Mouse (Mus musculus) testis, adult 2 months (tissue): Measurements from ENCODE around the gene Cnbd2. TPM values are rescaled to one million over a fixed set of nuclear protein-coding genes. Genes with fewer than 3 reads are reported as not detected.
"Not testable (repeated sequence)": the region's sequence is repeated elsewhere in the genome, so short reads cannot be mapped to it uniquely, and the experiment has no call there.

ENCODE experiments used
- H3K27ac ChIP-seq: fragments of 200-500 bp; 2 replicates; pipeline ENCODE4 v1.5.1; 2012; ENCODE audit warnings: low read depth, low read length; ENCODE audit not compliant: control insufficient read depth, insufficient read depth
- H3K27me3 ChIP-seq: fragments of 200-500 bp; 2 replicates; pipeline ENCODE4 v1.6.1; 2012; ENCODE audit warnings: mild to moderate bottlenecking, low read length, moderate library complexity; ENCODE audit not compliant: control insufficient read depth, insufficient read depth
- H3K36me3 ChIP-seq: fragments of 200-500 bp; 2 replicates; pipeline ENCODE4 v1.6.1; 2012; ENCODE audit warnings: mild to moderate bottlenecking, low read length; ENCODE audit not compliant: control insufficient read depth, insufficient read depth
- H3K4me1 ChIP-seq: fragments of 200-500 bp; 2 replicates; pipeline ENCODE4 v1.6.1; 2012; ENCODE audit warnings: low read length; ENCODE audit not compliant: control insufficient read depth, insufficient read depth
- H3K4me3 ChIP-seq: fragments of 200-500 bp; 2 replicates; pipeline ENCODE4 v1.5.1; 2012; ENCODE audit warnings: low read depth, mild to moderate bottlenecking, low read length, moderate library complexity, mixed read lengths; ENCODE audit not compliant: control insufficient read depth
- CTCF ChIP-seq: fragments of 200-500 bp; IDR thresholded peaks from 2 replicates; pipeline ENCODE4 v1.5.1; 2012; ENCODE audit warnings: low read depth, mild to moderate bottlenecking, inconsistent platforms, low read length, moderate library complexity; ENCODE audit not compliant: control insufficient read depth, insufficient read depth, insufficient replicate concordance
- POLR2A ChIP-seq: fragments of 200-500 bp; IDR thresholded peaks from 2 replicates; pipeline ENCODE4 v1.6.1; 2012; ENCODE audit warnings: low read depth, mild to moderate bottlenecking, inconsistent platforms, low read length, moderate library complexity; ENCODE audit not compliant: control insufficient read depth
- polyA plus RNA-seq: library from polyadenylated mRNA; depleted of rRNA; stranded (reverse); fragments of >200 nt; gene quantifications from 2 replicates; pipeline ENCODE4 v1.2.3, GENCODE M21; 2012

Gene Cnbd2
- polyA plus RNA-seq, 1 experiment, result 95.7 TPM

DNA sequence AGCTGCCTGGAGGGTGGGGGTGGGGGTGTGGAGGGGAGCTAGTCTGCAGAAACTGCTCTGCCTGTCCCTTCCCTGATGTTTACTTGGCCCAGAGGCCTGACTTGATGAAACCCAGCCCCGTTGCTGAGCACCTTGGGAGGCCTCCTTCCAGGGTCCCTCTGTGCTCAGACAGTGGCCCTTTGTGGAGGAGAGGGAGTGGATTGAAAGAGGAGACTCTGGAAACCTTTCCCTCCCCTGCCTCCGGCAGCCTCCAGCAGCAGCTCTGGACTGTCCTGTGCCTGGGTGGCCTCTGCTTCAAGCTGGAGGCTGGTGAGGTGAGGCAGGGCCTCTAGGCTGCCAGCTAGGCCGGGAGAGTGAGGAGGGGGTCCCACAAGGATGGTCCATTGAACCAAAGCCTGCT, 94.9 kb downstream of the Cnbd2 start:
- no peak for TF ChIP-seq CTCF
- no peak overlapping the region for H3K4me3 ChIP-seq
- H3K4me1 ChIP-seq, result no peaks in the 10 kb centered on the region
- H3K36me3 ChIP-seq, result no peaks in the 10 kb centered on the region
- H3K27me3 ChIP-seq, result no peaks in the 10 kb centered on the region
- no peak overlapping the region for H3K27ac ChIP-seq

DNA sequence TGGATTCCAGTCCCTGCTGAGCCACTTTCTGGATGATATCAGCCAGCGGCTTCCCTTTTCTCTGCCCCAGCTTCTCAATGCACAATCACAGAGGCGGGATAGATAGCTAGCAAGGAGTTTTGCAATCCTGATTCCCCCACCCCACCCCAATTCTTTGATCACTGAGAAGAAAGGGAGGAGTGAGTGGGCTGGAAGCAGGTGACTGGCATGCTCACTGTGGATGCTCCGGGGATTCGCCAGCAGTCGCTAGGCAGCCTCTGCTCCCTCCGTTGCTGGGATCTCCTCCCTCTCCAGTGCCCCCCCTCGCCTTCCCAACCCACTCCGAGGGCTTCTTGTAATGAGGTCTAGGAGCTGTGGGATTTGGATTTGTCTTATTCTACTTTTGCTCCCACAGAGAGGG, 96.1 kb downstream of the Cnbd2 start:
- TF ChIP-seq POLR2A (no peak), CTCF (no peak)
- Histone ChIP-seq H3K27me3 (no peaks in the 10 kb centered on the region), H3K27ac (no peak overlapping the region), H3K4me3 (no peak overlapping the region), H3K36me3 (no peaks in the 10 kb centered on the region), H3K4me1 (no peaks in the 10 kb centered on the region)

DNA sequence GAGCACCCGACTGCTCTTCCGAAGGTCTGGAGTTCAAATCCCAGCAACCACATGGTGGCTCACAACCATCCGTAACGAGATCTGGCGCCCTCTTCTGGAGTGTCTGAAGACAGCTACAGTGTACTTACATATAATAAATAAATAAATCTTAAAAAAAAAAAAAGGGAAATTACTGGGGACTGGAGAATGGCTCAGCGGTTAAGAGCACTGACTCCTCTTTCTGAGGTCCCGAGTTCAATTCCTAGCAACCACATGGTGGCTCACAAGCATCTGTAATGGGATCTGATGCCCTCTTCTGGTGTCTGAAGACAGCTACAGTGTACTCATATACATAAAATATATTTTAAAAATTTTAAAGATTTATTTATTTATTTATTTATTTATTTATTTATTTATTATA, 99.2 kb downstream of the Cnbd2 start:
- not testable (repeated sequence) for H3K36me3 ChIP-seq, H3K27ac ChIP-seq, H3K27me3 ChIP-seq, H3K4me1 ChIP-seq, H3K4me3 ChIP-seq

- H3K27me3 ChIP-seq, result no peaks in the 10 kb centered on the region
- no peaks in the 10 kb centered on the region for H3K4me1 ChIP-seq
- H3K27ac ChIP-seq, result no peak overlapping the region
- H3K4me3 ChIP-seq, result no peak overlapping the region
- TF ChIP-seq POLR2A (no peak), CTCF (no peak)
- H3K36me3 ChIP-seq, result no peaks in the 10 kb centered on the region
These were observed 102.9 kb downstream of the Cnbd2 start for GRCm38 (mm10) chr2:156414996-156415395.

DNA sequence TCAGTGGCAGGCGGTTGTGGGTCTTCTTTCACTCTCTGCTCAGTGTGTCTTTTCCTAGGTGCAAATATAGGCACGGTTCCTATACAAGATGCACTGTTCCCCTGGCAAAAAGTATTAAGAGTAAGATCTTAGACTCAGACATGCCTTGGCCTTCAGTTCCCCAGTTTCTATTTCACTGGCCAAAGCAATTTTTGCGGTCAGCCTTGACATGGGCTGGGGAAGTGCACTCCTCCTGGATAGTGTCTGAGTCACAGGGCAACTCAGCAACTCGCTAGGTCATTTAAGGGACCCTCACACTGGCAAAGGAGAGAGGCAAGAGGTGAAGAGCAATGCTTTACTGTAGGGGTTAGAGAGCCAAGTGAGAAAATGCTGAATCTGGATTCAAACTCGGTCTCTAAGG, 103.6 kb downstream of the Cnbd2 start:
- TF ChIP-seq POLR2A, result no peak
- TF ChIP-seq CTCF, result no peak
- Histone ChIP-seq H3K4me1 (0 out of 2 replicates have a peak, but pooled peaks cover 3% of the 10 kb centered on the region), H3K27me3 (no peaks in the 10 kb centered on the region), H3K36me3 (no peaks in the 10 kb centered on the region), H3K27ac (no peak overlapping the region), H3K4me3 (no peak overlapping the region)

- Histone ChIP-seq H3K36me3 (no peaks in the 10 kb centered on the region), H3K4me1 (peaks cover 6% of the 10 kb centered on the region; the same call in 1 of the 2 replicates), H3K4me3 (no peak overlapping the region), H3K27me3 (no peaks in the 10 kb centered on the region), H3K27ac (no peak overlapping the region)
- TF ChIP-seq POLR2A (no peak), CTCF (no peak)
These were observed 105.1 kb downstream of the Cnbd2 start for GRCm38 (mm10) chr2:156417194-156417593.

- H3K27ac ChIP-seq, result no peak overlapping the region
- H3K4me1 ChIP-seq, result peaks cover 6% of the 10 kb centered on the region; the same call in 1 of the 2 replicates
- no peaks in the 10 kb centered on the region for H3K36me3 ChIP-seq
- no peak for TF ChIP-seq CTCF
- TF ChIP-seq POLR2A, result no peak
- H3K4me3 ChIP-seq, result no peak overlapping the region
- H3K27me3 ChIP-seq, result no peaks in the 10 kb centered on the region
These were observed 106.4 kb downstream of the Cnbd2 start for GRCm38 (mm10) chr2:156418467-156418866.

- Histone ChIP-seq H3K4me1 (peaks cover 6% of the 10 kb centered on the region; the same call in 1 of the 2 replicates), H3K36me3 (no peaks in the 10 kb centered on the region), H3K27ac (no peak overlapping the region), H3K4me3 (peak overlapping the region; percentile 57), H3K27me3 (no peaks in the 10 kb centered on the region)
- TF ChIP-seq POLR2A (no peak), CTCF (no peak)
These were observed 108.2 kb downstream of the Cnbd2 start for GRCm38 (mm10) chr2:156420327-156420693.
